In genomic region chr8:69775149-69775534, GRCm38 (mm10) we compare ENCODE assay signal across 9 mouse cellular contexts. TPM values are rescaled to one million over a fixed set of nuclear protein-coding genes. Genes with fewer than 3 reads are reported as not detected.
A peak's percentile ranks its signal among the peaks of the same experiment; 100 is the strongest.
DNase-seq lines count a peak whose midpoint lies in the region; ATAC-seq and TF ChIP-seq lines count a peak whose summit lies in the region.
"Had no signal": no experiment of that assay in that cellular context is flagged by ENCODE, and none has a peak within 500 bp of the region (broad histone marks: within the 10 kb centered on the region; RNA-seq: fewer than 3 reads in every experiment).

No protein-coding gene starts in this region.

- no peak for ATAC-seq in liver, embryonic 14.5 days (ENCODE audit: insufficient read depth)

- no peak for TF ChIP-seq POLR2A in cerebellum, adult 2 months (IDR thresholded peaks at IDR 0.05; ENCODE audit: borderline replicate concordance, insufficient read depth, low read length)
- no peak for TF ChIP-seq POLR2A in testis, adult 2 months (IDR thresholded peaks at IDR 0.05; ENCODE audit: control insufficient read depth, low read depth, low read length)

- peak overlapping the region; percentile 10; the same call in 1 of the 2 replicates for H3K9ac ChIP-seq in liver, embryonic 14.5 days (replicated peaks)

- DNase-seq in cerebellum, adult 2 months = no peak
- DNase-seq in cerebellum, adult 8-10 months = no peak
- no peak for DNase-seq in testis, postnatal 14 days (ENCODE audit: low spot score)
- DNase-seq in liver, embryonic 14.5 days (ENCODE audit: low read depth in 3 of 3, low spot score in 3 of 3) = no peak
- no peak for DNase-seq in ovary, postnatal 10 days (ENCODE audit: low spot score)
- DNase-seq in adrenal gland, postnatal 4 days (ENCODE audit: low spot score in 2 of 2) = no peak
- DNase-seq in kidney, postnatal 36 days = no peak

- 61% methylated on average over 2 of the region's 2 CpGs for WGBS in cerebellum, adult 2 months
- WGBS in liver, embryonic 14.5 days (ENCODE audit: insufficient replicate concordance) = 38% methylated on average over 2 of the region's 2 CpGs

- no peaks in the 10 kb centered on the region for H3K9me3 ChIP-seq in liver, embryonic 14.5 days (ENCODE audit: control insufficient read depth, low read length)

- H3K36me3 ChIP-seq in testis, adult 2 months (ENCODE audit: control insufficient read depth, insufficient read depth, low read length) = no peaks in the 10 kb centered on the region
- peaks cover 2% of the 10 kb centered on the region; the same call in 1 of the 2 replicates for H3K36me3 ChIP-seq in liver, embryonic 14.5 days (replicated peaks; ENCODE audit: control insufficient read depth, insufficient read depth, low read depth)

- no peak for TF ChIP-seq CTCF in cerebellum, adult 2 months (IDR thresholded peaks at IDR 0.05; ENCODE audit: borderline replicate concordance, insufficient read depth, low read depth, low read length)
- no peak for TF ChIP-seq CTCF in testis, adult 2 months (IDR thresholded peaks at IDR 0.05; ENCODE audit: control insufficient read depth, insufficient read depth, insufficient replicate concordance, low read depth, low read length)
- TF ChIP-seq CTCF in liver, embryonic 14.5 days (IDR thresholded peaks at IDR 0.05; ENCODE audit: low read depth) = no peak

- H3K4me2 ChIP-seq in liver, embryonic 14.5 days (ENCODE audit: low read depth) = peak overlapping the region; percentile 59

- no peak overlapping the region for H3K27ac ChIP-seq in cerebellum, adult 2 months (ENCODE audit: insufficient read depth, low read length)
- H3K27ac ChIP-seq in testis, adult 2 months (ENCODE audit: control insufficient read depth, insufficient read depth, low read depth, low read length) = no peak overlapping the region
- peak overlapping the region; percentile 40 for H3K27ac ChIP-seq in liver, embryonic 14.5 days

- H3K4me1 ChIP-seq in cerebellum, adult 2 months (ENCODE audit: control insufficient read depth, insufficient read depth, low read length) = peaks cover 10% of the 10 kb centered on the region; the same call in 1 of the 2 replicates
- peaks cover 3% of the 10 kb centered on the region for H3K4me1 ChIP-seq in testis, adult 2 months (ENCODE audit: control insufficient read depth, insufficient read depth, low read length)
- H3K4me1 ChIP-seq in liver, embryonic 14.5 days (replicated peaks; ENCODE audit: control insufficient read depth in 2 of 2, insufficient read depth in 2 of 2, low read length in 1 of 2) = peaks cover 16 to 19% of the 10 kb centered on the region in 2 experiments

- no peak for TF ChIP-seq EP300 in liver, embryonic 14.5 days (IDR thresholded peaks at IDR 0.05; ENCODE audit: low read depth)

- no peaks in the 10 kb centered on the region for H3K27me3 ChIP-seq in cerebellum, adult 2 months (ENCODE audit: control insufficient read depth, insufficient read depth, low read length)
- no peaks in the 10 kb centered on the region for H3K27me3 ChIP-seq in testis, adult 2 months (ENCODE audit: control insufficient read depth, insufficient read depth, low read length)
- H3K27me3 ChIP-seq in liver, embryonic 14.5 days (ENCODE audit: control insufficient read depth, insufficient read depth, low read length) = no peaks in the 10 kb centered on the region

- H3K4me3 ChIP-seq in cerebellum, adult 2 months (replicated peaks; ENCODE audit: insufficient read depth, low read depth, low read length) = peak overlapping the region; percentile 45
- H3K4me3 ChIP-seq in testis, adult 2 months (ENCODE audit: control insufficient read depth, low read depth, low read length) = peak overlapping the region; percentile 96
- H3K4me3 ChIP-seq in liver, embryonic 14.5 days (ENCODE audit: insufficient read depth in 1 of 2, low read depth in 2 of 2, low read length in 2 of 2) = peak overlapping the region; percentile 40 to 73

RNA-seq across cellular contexts. Expression of gene Gm20422, which starts 0.5 kb away (rescaled TPM):
- polyA plus RNA-seq in cerebellum, adult 2 months (2012; rRNA removed) = 0.46 and 0.67 TPM in 2 replicates
- not detected in 2 replicates for polyA plus RNA-seq in testis, adult 2 months (2012; rRNA removed)
- 0.32 TPM in 1 of 2 replicates, not detected in the other for polyA plus RNA-seq in liver, embryonic 14.5 days (2012; rRNA removed)
- 1.0 TPM in 1 of 2 replicates, not detected in the other for polyA plus RNA-seq in liver, embryonic 14.5 days (2014; fragmentation: Nextera tagmentation; extraction: Ambion mirVana)
- 1 to 10 TPM in 1 of 2 experiments, under 1 TPM in 1; 0.70 to 4.9 TPM for total RNA-seq in adrenal gland, postnatal 4 days (2021)
- total RNA-seq: liver, adult 2 months had no signal
- polyA plus RNA-seq: liver, adult 2 months had no signal

RNA-seq across cellular contexts. Expression of gene Atp13a1, which starts 15.8 kb away (rescaled TPM):
- 54.4 and 59.7 TPM in 2 replicates for polyA plus RNA-seq in cerebellum, adult 2 months (2012; rRNA removed)
- polyA plus RNA-seq in testis, adult 2 months (2012; rRNA removed) = 22.6 and 23.6 TPM in 2 replicates
- 19.6 and 24.5 TPM in 2 replicates for polyA plus RNA-seq in liver, embryonic 14.5 days (2012; rRNA removed)
- polyA plus RNA-seq in liver, embryonic 14.5 days (2014; fragmentation: Nextera tagmentation; extraction: Ambion mirVana) = 14.1 and 15.6 TPM in 2 replicates
- total RNA-seq in adrenal gland, postnatal 4 days (2021) = 10 to 100 TPM; 41.0 to 44.7 TPM

RNA-seq across cellular contexts. Expression of gene Zfp866, which starts 15.8 kb away (rescaled TPM):
- 30.6 and 31.4 TPM in 2 replicates for polyA plus RNA-seq in cerebellum, adult 2 months (2012; rRNA removed)
- 6.4 and 8.1 TPM in 2 replicates for polyA plus RNA-seq in testis, adult 2 months (2012; rRNA removed)
- 4.6 and 6.0 TPM in 2 replicates for polyA plus RNA-seq in liver, embryonic 14.5 days (2012; rRNA removed)
- polyA plus RNA-seq in liver, embryonic 14.5 days (2014; fragmentation: Nextera tagmentation; extraction: Ambion mirVana) = 5.8 and 7.2 TPM in 2 replicates
- 10 to 100 TPM; 31.4 to 34.4 TPM for total RNA-seq in adrenal gland, postnatal 4 days (2021)

RNA-seq across cellular contexts. Expression of gene Zfp963, which starts 25.4 kb away (rescaled TPM):
- 6.3 TPM in 2 replicates for polyA plus RNA-seq in cerebellum, adult 2 months (2012; rRNA removed)
- polyA plus RNA-seq in testis, adult 2 months (2012; rRNA removed) = 0.47 and 0.48 TPM in 2 replicates
- polyA plus RNA-seq in liver, embryonic 14.5 days (2012; rRNA removed) = 1.2 and 1.8 TPM in 2 replicates
- polyA plus RNA-seq in liver, embryonic 14.5 days (2014; fragmentation: Nextera tagmentation; extraction: Ambion mirVana) = 1.9 and 2.0 TPM in 2 replicates
- 1 to 10 TPM; 5.0 to 6.4 TPM for total RNA-seq in adrenal gland, postnatal 4 days (2021)

RNA-seq across cellular contexts. Expression of gene Gmip, which starts 33.3 kb away (rescaled TPM):
- 8.2 and 10.1 TPM in 2 replicates for polyA plus RNA-seq in cerebellum, adult 2 months (2012; rRNA removed)
- 4.4 and 4.5 TPM in 2 replicates for polyA plus RNA-seq in testis, adult 2 months (2012; rRNA removed)
- 4.8 and 5.8 TPM in 2 replicates for polyA plus RNA-seq in liver, embryonic 14.5 days (2012; rRNA removed)
- 1.7 and 3.9 TPM in 2 replicates for polyA plus RNA-seq in liver, embryonic 14.5 days (2014; fragmentation: Nextera tagmentation; extraction: Ambion mirVana)
- 10 to 100 TPM; 21.1 to 24.6 TPM for total RNA-seq in adrenal gland, postnatal 4 days (2021)

Comparison
In these comparisons a context has a peak if more than half of its experiments do, and no peak if none do; other contexts are left out.
1. H3K4me3 ChIP-seq: peak in every context shown above with its lines; median percentile 96 in testis, adult 2 months; 56 in liver, embryonic 14.5 days; 45 in cerebellum, adult 2 months.